Mouse (Mus musculus) CD4-positive helper T cell, adult 2 months (primary cell): Measurements from ENCODE around the gene Galnt16.

Experiments
- DNase-seq: peaks from one replicate; pipeline ENCODE4 v3.0.0-alpha.2; 2012; ENCODE audit warnings: low read depth, missing footprints, low spot score

Galnt16 gene

GRCm38 (mm10) chr12:80662322-80662721 is 144.2 kb downstream of the Galnt16 start:
- DNase-seq, result no peak

DNA sequence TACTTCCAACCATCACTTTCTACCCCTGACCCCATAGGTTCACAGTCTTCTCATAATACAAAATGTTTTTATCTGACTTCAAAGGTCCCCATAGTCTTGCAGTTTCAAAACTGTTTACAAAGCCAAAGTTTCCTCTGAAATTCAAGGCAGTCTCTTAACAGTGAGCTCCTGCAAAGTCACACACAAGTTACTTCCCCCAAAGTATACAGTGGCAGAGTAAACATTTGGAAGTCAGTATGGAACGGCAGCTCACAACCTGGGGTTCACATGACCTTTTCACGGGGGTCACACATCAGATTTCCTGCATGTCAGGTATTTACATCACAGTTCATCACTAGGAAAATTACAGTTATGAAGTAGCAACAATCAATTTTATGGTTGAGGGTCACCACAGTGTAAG is 145.9 kb downstream of the Galnt16 start:
- DNase-seq, result no peak

- DNase-seq, result no peak
These were observed 150.3 kb downstream of the Galnt16 start for GRCm38 (mm10) chr12:80668391-80668790.

DNA sequence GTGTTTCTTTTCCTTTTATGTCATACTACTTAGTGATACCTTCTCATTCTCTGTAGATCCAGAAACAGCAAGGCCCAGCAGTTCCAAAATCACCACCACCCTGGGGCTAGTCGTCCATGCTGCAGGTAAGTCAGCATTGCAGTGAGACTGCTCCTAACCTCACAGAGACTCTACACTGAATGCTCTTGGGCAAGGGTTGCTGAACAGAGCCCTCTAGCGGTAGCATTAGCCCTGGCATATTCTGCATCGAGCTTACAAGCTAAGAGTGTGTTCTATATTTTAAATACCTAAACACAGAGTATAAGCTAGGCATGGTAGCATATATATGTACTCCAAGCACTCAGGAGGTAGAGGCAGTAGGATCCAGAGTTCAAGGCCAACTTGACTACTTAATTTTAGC is 155.1 kb downstream of the Galnt16 start:
- DNase-seq, result peak; percentile 49
